Comparison of ENCODE assay signal across 14 mouse cellular contexts in the genomic region with DNA sequence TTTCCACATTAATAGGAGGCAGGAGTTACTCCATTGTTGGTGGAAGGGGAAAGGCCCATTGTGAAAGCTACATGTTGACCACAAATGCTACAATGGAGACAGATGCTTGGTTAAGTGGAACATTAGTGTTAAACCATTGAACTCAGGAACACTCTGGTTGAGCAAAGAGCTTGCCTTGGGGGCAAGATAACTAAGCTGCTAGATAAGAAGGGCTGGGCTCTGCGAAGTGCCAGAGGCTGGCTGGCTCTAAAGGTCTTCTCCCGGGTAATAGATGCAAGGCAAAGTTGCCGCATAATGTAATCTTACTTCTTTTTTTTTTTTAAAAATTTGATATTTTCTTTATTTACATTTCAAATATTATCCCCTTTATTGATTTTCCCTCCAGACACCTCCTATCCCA. TPM values are rescaled to one million over a fixed set of nuclear protein-coding genes. Genes with fewer than 3 reads are reported as not detected.
"Had no signal": no experiment of that assay in that cellular context is flagged by ENCODE, and none has a peak within 500 bp of the region (broad histone marks: within the 10 kb centered on the region; RNA-seq: fewer than 3 reads in every experiment).

No protein-coding gene starts in this region.

- H3K9me3 ChIP-seq: limb, embryonic 12.5 days; lung, embryonic 15.5 days; midbrain, embryonic 13.5 days had no signal

- H3K36me3 ChIP-seq: limb, embryonic 12.5 days; lung, embryonic 15.5 days; midbrain, embryonic 13.5 days had no signal

- DNase-seq: kidney, adult 8-10 months; kidney, postnatal 25 days; layer of hippocampus, postnatal 36 days; lung, postnatal 14 days; right cerebral cortex, adult 18-20 months; spleen, adult 18-20 months; thymus, postnatal 36 days had no signal

- H3K27ac ChIP-seq: limb, embryonic 12.5 days; lung, embryonic 15.5 days; macrophage; midbrain, embryonic 13.5 days had no signal

- H3K4me1 ChIP-seq: midbrain, embryonic 13.5 days had no signal

- ATAC-seq: intestine, postnatal 0 days; midbrain, embryonic 13.5 days had no signal

- H3K27me3 ChIP-seq: limb, embryonic 12.5 days; lung, embryonic 15.5 days; midbrain, embryonic 13.5 days had no signal

- H3K9ac ChIP-seq: limb, embryonic 12.5 days; lung, embryonic 15.5 days; midbrain, embryonic 13.5 days had no signal

- H3K4me3 ChIP-seq: limb, embryonic 12.5 days; lung, embryonic 15.5 days; midbrain, embryonic 13.5 days had no signal

- H3K4me2 ChIP-seq: limb, embryonic 12.5 days; lung, embryonic 15.5 days; midbrain, embryonic 13.5 days had no signal

RNA-seq across cellular contexts. Expression of gene 2010109A12Rik, which starts 20.8 kb away (rescaled TPM):
- total RNA-seq: midbrain, postnatal 0 days had no signal
- polyA plus RNA-seq: liver, adult 2 months; macrophage had no signal
